Mouse (Mus musculus) layer of hippocampus, adult 18-20 months (tissue): Measurements from ENCODE around the gene Nhsl1. TPM values are rescaled to one million over a fixed set of nuclear protein-coding genes. Genes with fewer than 3 reads are reported as not detected.

ENCODE experiments used
- DNase-seq, 2 experiments: peaks; one replicate each; pipeline ENCODE4 v3.0.0; 2022; ENCODE audit warnings: low spot score in 2 of 2
- total RNA-seq, 2 experiments: library from RNA; stranded (reverse); gene quantifications; 2 replicates each; pipeline ENCODE4 v1.2.3; 2021

The Nhsl1 gene
- total RNA-seq, 2 experiments from 2014 or later: 43.8 to 45.4 TPM

DNA sequence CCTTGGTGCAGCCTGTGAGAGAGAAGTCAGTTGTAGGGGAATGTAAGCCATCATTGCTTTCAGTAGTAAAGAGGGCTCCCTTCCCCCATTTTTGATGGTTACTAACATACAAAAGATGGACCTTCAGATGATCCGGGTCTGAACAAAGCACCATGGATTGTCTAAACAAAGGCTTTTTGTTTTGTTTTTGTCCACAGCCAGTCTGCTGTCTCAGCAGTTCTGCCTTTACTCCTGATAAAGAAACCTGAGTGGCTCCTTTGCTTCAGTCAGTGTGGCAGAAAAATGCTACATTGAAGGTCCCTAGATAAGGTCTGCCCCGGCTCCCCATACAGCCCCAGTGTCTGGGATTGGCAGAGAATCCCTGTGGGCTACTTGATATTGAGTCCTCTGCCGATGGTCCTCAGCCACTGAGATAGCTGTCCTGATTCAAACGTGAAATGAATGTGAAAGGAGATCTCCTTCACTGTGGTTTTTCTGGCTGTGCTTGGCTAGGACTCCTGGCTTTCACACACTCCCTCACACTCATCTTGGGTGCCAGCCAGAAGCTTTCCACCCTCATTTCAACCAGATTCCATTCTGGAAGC lies 163.9 kb downstream of the Nhsl1 start:
- peak; percentile 68 to 81 for DNase-seq

DNA sequence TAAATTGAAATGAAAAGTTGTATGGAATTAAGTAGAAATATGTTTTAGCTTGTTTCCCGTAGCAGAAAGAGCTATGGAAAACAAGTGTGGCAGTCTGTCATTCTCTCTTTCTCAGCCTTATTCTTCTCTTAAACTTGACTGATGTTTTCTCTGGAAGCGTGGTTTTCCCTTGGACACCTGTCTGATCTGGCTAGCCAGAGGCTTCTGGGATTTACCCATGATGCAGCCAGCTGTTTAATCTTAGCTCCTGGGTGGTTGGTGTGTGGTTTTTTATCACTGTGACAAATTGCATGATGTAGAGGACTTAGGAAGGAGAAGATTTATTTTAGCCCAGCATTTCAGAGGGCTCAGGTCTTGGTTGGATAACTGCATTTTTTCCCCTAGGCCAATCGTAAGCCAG lies 164.9 kb downstream of the Nhsl1 start:
- no peak for DNase-seq

GRCm38 (mm10) chr10:18484731-18485130 lies 165.9 kb downstream of the Nhsl1 start:
- DNase-seq: no peak

DNA sequence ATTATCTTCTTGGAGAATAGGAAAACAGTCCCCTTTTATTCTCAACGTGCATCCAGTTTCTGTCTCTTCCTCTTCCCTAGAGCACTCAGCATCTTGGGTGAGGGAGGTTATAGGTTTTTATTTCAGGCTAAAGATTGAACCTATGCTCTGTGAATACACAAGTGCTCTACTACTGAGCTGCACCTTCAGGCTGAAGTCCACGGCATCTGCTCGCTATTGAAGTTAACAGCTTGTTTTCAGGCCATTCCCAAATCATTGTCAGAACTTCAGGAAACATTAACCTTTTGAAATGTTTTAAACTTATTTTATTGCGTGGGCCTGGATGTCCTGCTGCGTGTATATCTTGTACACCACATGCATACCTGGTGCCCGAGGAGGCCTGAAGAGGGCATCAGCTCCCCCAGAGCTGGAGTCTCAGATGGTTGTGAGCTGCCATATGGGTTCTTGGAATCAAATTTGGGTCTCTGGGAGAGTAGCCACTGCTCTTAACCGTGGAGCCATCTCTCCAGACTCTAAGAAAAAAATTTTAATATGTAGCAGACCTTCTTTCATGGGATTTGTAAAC lies 169.5 kb downstream of the Nhsl1 start:
- DNase-seq: no peak

DNA sequence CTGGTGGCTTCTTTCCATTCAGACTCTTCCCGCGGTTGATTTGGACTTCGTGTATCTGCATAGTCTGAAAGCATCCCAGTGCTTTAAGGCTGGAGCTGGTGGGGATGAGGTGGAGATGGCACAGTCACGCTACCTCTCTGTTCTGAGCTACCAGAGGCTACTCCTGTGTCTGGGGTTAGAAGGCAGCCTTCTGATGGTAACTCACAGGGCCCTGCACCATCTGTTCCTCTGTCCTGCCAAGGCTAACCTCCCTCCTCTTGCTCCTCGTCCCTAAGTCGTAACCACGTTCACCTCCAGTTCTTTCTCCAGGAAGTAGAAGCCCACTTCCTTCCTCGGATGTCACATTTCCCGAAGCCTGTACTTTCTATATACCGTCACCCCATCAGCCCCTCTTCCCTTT lies 171.2 kb downstream of the Nhsl1 start:
- no peak for DNase-seq

GRCm38 (mm10) chr10:18491952-18492351 lies 173.2 kb downstream of the Nhsl1 start:
- no peak for DNase-seq

DNA sequence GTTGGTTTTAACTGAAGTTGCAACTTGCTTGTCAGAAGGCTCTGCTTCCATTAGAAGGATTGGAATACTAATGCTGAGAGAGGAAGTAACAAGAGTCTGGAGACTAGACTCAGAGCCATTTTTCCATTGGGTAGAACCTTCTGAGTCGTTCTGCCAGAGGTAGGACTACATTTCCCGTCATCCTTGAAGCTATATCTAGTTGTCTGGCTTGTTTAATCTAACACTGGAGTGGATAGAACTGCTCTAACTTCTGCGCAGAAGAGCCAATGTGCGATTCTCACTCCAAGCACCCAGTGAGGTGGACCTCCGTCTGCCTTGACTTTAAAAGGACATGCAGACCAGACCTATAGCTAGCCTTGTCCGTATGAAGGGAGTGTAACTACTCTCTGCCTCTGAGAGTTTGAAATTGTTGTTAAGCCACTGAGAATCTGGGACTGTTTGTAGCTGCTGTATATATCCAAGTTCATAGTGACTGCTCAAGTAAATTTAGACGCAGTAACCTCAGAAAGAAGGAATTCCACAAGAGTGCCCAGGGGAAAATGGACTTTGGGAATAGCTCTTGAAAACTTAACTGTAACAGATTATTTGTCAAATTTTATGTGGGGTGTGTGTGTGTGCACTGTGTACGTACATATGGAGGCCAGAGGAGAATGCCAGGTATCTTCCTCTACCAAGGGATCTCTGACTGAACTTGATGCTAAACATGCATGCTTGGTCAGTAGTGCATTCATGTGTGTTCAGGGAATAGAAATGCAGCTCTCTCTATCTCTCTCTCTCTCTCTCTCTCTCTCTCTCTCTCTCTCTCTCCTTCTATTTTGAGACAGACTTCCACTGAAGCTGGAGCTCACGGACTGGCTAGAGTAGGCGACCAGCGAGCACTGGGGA lies 174.5 kb downstream of the Nhsl1 start:
- DNase-seq: no peak

- no peak for DNase-seq
Measured at GRCm38 (mm10) chr10:18494249-18494648, 175.5 kb downstream of the Nhsl1 start.

DNA sequence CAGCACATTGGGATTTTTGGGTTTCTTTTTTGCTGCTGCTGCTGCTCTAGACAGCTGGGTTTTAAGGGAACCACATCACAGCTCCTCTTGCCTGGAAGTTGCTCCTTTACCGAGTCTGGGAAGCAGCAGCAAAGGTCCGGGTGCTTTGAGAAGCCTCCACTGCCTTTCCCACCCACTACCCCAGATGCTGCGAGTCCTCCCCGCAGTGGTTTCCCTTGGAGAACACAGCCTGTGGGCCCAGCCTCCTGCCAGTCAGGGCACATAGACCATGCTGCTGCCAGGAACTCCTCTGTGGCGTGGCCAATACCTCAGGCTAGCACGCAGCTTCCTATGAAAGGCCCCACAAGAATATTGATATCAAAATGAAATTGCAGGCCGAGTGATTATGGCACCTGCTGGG lies 178.3 kb downstream of the Nhsl1 start:
- DNase-seq: no peak

DNA sequence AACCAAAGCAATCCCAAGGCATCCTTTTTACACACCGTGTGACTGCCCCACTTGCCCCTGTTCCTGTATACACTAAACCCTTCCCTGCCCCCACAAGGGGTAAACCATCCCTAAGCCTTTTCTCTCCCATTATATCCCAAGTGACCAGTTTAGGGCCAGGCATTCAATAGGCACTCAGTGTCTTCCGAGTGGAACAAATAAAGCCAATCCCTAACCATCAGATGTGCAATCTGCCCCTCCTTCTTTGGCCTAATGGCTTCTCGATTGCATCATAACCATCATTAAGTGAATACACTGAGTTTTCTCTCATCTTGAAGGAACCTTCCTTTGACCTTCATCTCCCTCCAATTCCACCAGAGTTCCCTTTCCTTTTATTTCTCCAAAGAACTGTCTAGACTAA lies 183.2 kb downstream of the Nhsl1 start:
- DNase-seq: no peak

- no peak for DNase-seq
Measured at GRCm38 (mm10) chr10:18505690-18506089, 186.9 kb downstream of the Nhsl1 start.

DNA sequence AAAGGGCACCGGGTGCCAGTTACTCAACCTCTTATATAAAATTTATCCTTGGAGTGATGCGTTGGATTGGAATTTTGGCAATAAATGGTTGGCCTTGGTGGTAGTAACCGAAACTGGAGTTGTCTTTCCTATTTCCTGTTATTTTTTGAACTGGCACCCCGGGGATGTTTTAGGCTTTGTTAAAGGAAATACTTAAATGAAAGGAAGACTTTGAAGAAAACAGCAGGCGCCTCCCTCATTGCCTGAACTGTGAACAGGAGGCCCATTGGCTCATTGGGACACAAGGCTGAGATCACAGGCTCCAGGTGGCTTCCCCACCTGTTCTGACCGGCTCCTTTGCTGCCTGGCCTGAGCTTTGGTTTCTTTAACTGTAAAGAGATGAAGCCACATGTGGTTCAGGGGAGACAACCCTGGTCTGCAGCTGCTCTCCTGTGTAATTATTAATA lies 187.7 kb downstream of the Nhsl1 start:
- no peak for DNase-seq

DNA sequence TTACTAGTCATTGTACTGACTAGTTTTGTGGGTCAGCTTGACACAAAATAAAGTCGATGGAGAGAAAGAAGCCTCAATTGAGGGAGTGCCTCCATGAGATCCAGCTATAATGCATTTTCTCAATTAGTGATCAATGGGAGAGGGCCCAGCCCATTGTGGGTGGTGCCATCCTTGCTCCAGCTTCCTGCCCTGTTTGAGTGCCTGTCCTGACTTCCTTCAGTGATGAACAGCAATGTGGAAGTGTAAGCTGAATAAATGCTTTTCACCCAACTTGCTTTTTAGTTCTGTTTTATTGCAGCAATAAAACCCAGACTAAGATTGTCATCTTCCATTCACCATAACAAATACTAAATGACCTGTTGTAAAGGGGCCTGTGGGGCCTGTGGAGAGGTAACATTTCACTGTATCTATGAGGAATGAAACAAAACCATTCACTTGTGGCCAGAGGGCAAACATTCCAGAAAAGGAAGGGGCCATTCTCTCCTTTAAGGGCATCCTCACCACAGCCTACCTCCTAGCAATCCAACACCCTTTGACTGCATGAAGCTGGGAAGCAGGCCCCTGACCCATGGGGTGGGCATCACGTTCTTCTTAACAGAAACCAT lies 189.2 kb downstream of the Nhsl1 start:
- DNase-seq: no peak

GRCm38 (mm10) chr10:18508586-18508985 lies 189.8 kb downstream of the Nhsl1 start:
- peak in 1 of 2 experiments; percentile 69 for DNase-seq

DNA sequence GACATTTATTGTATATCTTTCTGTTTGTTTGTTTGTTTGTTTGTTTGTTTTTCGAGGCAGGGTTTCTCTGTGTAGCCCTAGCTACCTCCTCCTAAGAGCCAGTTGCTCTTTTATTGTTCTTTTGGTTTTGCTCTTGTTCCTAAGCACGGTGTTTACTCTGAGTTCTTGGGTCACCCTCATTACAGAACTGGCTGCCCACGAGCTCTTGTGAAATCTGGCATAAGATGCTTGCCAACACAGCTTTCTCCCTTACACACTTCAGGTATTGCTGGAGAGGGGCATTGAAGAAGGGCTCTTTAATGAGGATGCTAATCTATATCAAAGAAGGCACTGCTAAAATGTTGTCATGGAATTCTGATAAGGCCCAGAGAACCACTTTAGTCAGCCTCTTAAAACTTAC lies 191.9 kb downstream of the Nhsl1 start:
- DNase-seq: no peak

- DNase-seq: no peak
Measured at GRCm38 (mm10) chr10:18511496-18511895, 192.7 kb downstream of the Nhsl1 start.

DNA sequence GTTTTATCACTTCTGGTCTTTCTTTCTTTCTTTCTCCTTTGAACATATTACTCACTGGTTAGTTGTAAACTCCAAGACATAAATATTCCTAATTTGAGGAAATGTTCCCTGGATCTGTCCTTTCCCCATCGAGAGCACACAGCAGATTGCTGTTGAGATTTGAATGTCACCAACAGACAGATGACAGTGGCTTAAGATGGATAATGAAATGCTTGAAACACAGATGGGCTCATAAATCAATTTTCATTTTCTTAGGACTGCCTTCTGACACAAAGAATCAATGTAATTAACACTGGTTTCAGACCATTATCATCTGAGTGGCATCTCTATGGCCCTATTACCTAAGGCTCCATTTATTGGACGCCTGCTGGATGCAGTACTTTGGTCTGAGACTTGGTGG lies 203.8 kb downstream of the Nhsl1 start:
- peak in 1 of 2 experiments; percentile 44 for DNase-seq

DNA sequence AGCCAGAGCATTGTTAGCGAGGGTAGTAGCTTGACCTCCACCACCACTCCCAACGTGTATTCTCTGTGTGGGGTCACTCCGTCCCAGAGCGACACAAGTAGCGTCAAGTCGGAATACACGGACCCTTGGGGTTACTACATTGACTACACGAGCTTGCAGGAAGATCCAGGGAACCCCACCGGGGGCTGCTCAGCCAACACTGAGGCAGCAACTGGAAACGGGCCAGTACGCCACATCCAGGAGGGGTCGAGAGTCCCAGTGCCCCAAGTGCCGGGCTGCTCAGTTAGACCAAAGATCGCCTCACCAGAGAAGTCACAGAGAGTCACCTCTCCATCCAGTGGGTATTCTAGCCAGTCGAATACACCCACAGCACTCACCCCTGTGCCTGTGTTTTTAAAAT lies 206.5 kb downstream of the Nhsl1 start:
- no peak for DNase-seq

- DNase-seq: no peak
Measured at GRCm38 (mm10) chr10:18525726-18526125, 206.9 kb downstream of the Nhsl1 start.

DNA sequence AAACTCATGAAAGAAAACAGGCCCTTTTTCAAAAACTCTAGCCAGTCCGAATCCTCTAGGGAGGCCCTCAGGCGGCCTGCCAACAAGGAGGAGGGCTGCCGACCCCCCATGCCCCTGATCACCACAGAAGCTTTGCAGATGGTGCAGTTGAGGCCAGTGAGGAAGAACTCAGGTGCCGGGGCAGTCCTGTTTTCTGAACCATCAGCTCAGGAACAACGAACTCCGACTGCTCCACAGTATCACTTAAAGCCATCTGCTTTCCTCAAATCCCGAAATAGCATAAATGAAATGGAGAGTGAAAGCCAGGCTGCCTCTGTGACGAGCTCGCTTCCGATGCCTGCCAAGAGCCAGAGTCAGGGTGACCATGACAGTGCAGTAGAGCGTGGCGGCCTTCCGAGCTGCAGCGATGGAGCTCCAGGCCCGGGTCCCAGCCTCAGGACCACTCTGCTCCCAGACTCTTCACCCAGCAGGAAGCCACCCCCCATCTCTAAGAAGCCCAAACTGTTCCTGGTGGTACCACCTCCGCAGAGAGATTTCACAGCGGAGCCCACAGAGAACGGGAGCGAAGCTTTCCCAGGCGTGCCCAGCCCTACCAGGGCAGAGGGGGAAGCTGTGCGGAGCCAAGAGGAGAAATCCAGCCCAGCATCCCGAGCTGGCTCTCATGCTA lies 207.5 kb downstream of the Nhsl1 start:
- peak; percentile 70 to 85 for DNase-seq
